Mouse (Mus musculus): ENCODE results near the gene Slc16a6. TPM values are rescaled to one million over a fixed set of nuclear protein-coding genes. Genes with fewer than 3 reads are reported as not detected.

Gene Slc16a6
- polyA plus RNA-seq, 1 experiment: 4.3 TPM

DNA sequence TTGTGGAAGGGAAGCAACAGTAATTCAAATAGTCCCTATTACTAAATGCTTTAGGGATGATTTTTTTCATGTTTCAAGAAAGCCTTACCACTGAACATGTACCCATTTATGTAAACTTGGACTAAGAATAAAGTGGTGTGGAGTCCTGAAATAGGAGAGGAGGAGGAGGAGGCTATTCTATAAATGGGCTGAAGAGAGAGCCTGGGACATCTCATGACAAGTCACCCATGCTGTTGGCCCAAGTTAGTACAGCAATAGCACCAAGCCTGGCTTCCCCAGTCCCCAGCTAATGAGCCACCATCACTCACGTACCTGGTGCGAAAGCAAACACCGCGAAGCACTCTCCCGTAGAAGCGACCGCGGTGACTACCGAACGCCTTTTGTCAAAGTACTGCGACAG lies 15.2 kb downstream of the Slc16a6 start:
- Histone ChIP-seq H3K4me2 (ENCODE audit: low read depth) (no peak overlapping the region), H3ac (ENCODE audit: control insufficient read depth, insufficient read length) (no peak overlapping the region), H3K79me2 (ENCODE audit: control insufficient read depth, insufficient read depth) (no peaks in the 10 kb centered on the region), H3K36me3 (ENCODE audit: control insufficient read depth, insufficient read depth) (peaks cover 4% of the 10 kb centered on the region), H3K4me3 (no peak overlapping the region), H3K27me3 (ENCODE audit: control insufficient read depth, insufficient read depth, insufficient read length) (no peaks in the 10 kb centered on the region)
- TF ChIP-seq TCF3 (IDR thresholded peaks at IDR 0.05; ENCODE audit: insufficient read length, low read depth) (no peak), POLR2A (IDR thresholded peaks at IDR 0.05; ENCODE audit: insufficient read length, low read depth) (no peak), E2F4 (IDR thresholded peaks at IDR 0.05; ENCODE audit: insufficient read depth) (no peak), TCF12 (IDR thresholded peaks at IDR 0.05; ENCODE audit: insufficient read depth, poor library complexity, severe bottlenecking) (no peak), CEBPB (IDR thresholded peaks at IDR 0.05; ENCODE audit: insufficient read depth, poor library complexity, severe bottlenecking) (no peak), MAX (IDR thresholded peaks at IDR 0.05; ENCODE audit: low read depth) (no peak), MYOG (IDR thresholded peaks at IDR 0.05; ENCODE audit: control insufficient read depth in 1 of 3, insufficient read depth in 1 of 3, insufficient read length in 2 of 3, low read depth in 2 of 3) (no peak), REST (IDR thresholded peaks at IDR 0.05; ENCODE audit: insufficient read depth, insufficient read length) (no peak), MYOD1 (IDR thresholded peaks at IDR 0.05; ENCODE audit: control insufficient read depth in 1 of 3, insufficient read length in 2 of 3, low read depth in 2 of 3) (no peak), SRF (IDR thresholded peaks at IDR 0.05; ENCODE audit: control insufficient read depth, insufficient read length, low read depth) (no peak), POLR2AphosphoS2 (IDR thresholded peaks at IDR 0.05; ENCODE audit: insufficient read length, low read depth) (no peak), USF1 (IDR thresholded peaks at IDR 0.05; ENCODE audit: low read depth) (no peak)

DNA sequence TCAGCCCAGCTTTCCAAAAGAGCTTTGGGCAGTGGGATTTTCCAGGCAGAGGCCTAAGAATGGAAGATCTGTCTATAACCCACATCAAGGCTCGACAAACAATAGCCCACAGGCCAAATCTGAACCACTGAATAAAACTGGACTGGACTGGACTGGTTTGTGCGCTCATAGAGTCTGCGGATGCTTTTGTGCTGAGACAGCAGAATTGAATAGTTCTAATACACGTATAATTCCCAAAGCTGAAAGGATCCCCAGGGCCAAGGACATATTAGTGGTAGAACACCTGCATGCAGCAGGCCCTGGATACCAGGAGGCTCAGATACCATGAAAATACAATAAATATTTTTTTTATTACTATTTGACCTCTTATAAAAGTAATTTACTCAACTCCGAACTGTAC lies 17.1 kb downstream of the Slc16a6 start:
- no peak overlapping the region for H3ac ChIP-seq (ENCODE audit: control insufficient read depth, insufficient read length)
- H3K4me3 ChIP-seq: no peak overlapping the region
- TF ChIP-seq USF1 (IDR thresholded peaks at IDR 0.05; ENCODE audit: low read depth) (no peak), TCF3 (IDR thresholded peaks at IDR 0.05; ENCODE audit: insufficient read length, low read depth) (no peak)
- no peak overlapping the region for H3K4me2 ChIP-seq (ENCODE audit: low read depth)
- H3K27me3 ChIP-seq (ENCODE audit: control insufficient read depth, insufficient read depth, insufficient read length): no peaks in the 10 kb centered on the region
- H3K79me2 ChIP-seq (ENCODE audit: control insufficient read depth, insufficient read depth): no peaks in the 10 kb centered on the region
- peaks cover 4% of the 10 kb centered on the region for H3K36me3 ChIP-seq (ENCODE audit: control insufficient read depth, insufficient read depth)

DNA sequence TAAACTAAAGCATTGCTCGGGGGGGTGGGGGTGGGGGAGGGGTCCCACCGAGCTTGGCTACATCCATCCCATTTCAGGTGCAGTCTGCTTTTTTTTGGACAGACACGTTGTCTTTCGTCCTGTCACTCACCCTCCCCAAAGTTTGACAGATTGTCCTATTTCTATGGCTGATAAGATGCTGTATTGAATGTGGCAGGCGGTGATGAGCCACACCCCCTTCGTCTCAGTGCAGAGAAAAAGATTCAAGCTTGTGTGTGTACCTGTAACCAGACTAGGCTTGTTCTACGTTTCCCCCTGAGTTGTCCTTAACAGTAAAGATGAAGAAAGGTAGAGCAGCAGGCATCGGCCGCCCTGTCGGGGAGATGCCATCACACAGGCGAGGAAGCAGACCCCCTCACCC lies 22.2 kb downstream of the Slc16a6 start:
- Histone ChIP-seq H3K79me2 (ENCODE audit: control insufficient read depth, insufficient read depth) (no peaks in the 10 kb centered on the region), H3ac (ENCODE audit: control insufficient read depth, insufficient read length) (no peak overlapping the region), H3K4me3 (no peak overlapping the region), H3K36me3 (ENCODE audit: control insufficient read depth, insufficient read depth) (no peaks in the 10 kb centered on the region), H3K4me2 (ENCODE audit: low read depth) (no peak overlapping the region), H3K27me3 (ENCODE audit: control insufficient read depth, insufficient read depth, insufficient read length) (no peaks in the 10 kb centered on the region)
- no peak for TF ChIP-seq POLR2A (IDR thresholded peaks at IDR 0.05; ENCODE audit: insufficient read length, low read depth)
- TF ChIP-seq TCF12 (IDR thresholded peaks at IDR 0.05; ENCODE audit: insufficient read depth, poor library complexity, severe bottlenecking): no peak
- TF ChIP-seq SRF (IDR thresholded peaks at IDR 0.05; ENCODE audit: control insufficient read depth, insufficient read length, low read depth): no peak
- no peak for TF ChIP-seq POLR2AphosphoS2 (IDR thresholded peaks at IDR 0.05; ENCODE audit: insufficient read length, low read depth)
- TF ChIP-seq E2F4 (IDR thresholded peaks at IDR 0.05; ENCODE audit: insufficient read depth): no peak
- no peak for TF ChIP-seq CEBPB (IDR thresholded peaks at IDR 0.05; ENCODE audit: insufficient read depth, poor library complexity, severe bottlenecking)
- TF ChIP-seq MYOG (IDR thresholded peaks at IDR 0.05; ENCODE audit: control insufficient read depth in 1 of 3, insufficient read depth in 1 of 3, insufficient read length in 2 of 3, low read depth in 2 of 3): no peak
- no peak for TF ChIP-seq USF1 (IDR thresholded peaks at IDR 0.05; ENCODE audit: low read depth)
- TF ChIP-seq MAX (IDR thresholded peaks at IDR 0.05; ENCODE audit: low read depth): no peak
- no peak for TF ChIP-seq REST (IDR thresholded peaks at IDR 0.05; ENCODE audit: insufficient read depth, insufficient read length)
- no peak for TF ChIP-seq TCF3 (IDR thresholded peaks at IDR 0.05; ENCODE audit: insufficient read length, low read depth)
- no peak for TF ChIP-seq MYOD1 (IDR thresholded peaks at IDR 0.05; ENCODE audit: control insufficient read depth in 1 of 3, insufficient read length in 2 of 3, low read depth in 2 of 3)

DNA sequence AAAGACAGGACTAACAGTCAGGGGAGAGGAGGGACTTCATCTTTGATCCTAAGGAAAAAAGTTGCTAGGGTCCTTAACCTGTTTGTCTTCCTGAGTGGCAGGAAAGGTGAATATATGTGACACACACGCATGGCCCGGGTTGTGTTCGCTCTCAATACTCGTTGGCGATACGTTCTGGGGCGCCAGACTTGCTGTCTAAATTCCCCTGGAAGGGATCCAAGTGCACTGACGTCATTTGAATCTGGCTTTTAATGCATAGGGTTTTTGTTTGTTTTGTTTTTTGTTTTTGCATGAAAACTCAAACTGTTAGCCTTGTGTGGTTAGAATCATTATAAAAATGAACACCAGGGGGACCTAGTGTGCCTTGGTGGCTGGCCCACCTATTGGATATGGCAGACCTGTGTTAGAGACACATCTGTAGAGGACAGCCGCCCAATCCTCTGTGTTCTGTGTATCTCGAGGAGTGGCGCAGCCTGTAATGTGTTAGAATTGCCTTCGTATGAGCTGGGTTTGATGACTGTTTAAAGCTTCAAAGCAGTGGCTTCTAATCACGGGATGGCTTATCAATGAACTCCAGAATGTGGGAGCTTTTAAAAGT lies 27.9 kb downstream of the Slc16a6 start:
- TF ChIP-seq USF1 (IDR thresholded peaks at IDR 0.05; ENCODE audit: low read depth) (no peak), MYOG (IDR thresholded peaks at IDR 0.05; ENCODE audit: control insufficient read depth in 1 of 3, insufficient read depth in 1 of 3, insufficient read length in 2 of 3, low read depth in 2 of 3) (no peak), MAX (IDR thresholded peaks at IDR 0.05; ENCODE audit: low read depth) (no peak), REST (IDR thresholded peaks at IDR 0.05; ENCODE audit: insufficient read depth, insufficient read length) (no peak)
- Histone ChIP-seq H3K27me3 (ENCODE audit: control insufficient read depth, insufficient read depth, insufficient read length) (no peaks in the 10 kb centered on the region), H3K79me2 (ENCODE audit: control insufficient read depth, insufficient read depth) (no peaks in the 10 kb centered on the region), H3K4me2 (ENCODE audit: low read depth) (no peak overlapping the region), H3K36me3 (ENCODE audit: control insufficient read depth, insufficient read depth) (no peaks in the 10 kb centered on the region), H3K4me3 (no peak overlapping the region), H3ac (ENCODE audit: control insufficient read depth, insufficient read length) (no peak overlapping the region)

DNA sequence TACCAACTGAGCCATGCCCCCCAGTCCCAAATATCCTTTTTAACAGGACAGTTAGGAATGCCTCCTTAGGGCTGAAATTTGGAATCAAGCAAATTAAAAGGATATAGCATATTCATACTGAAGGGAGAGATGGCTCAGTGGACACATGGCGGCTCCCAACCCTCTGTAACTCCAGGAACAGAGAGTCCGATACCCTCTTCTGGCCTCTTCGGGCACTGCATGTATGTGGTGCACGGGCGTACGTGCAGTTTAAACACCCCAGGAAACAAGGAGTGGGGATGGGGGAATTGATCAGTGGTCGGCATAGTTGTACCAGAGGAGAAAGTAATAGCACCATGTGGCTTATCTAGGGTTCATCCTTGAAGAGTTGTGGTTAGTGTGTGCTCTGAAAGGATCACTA lies 28.8 kb downstream of the Slc16a6 start:
- no peak overlapping the region for H3K4me2 ChIP-seq (ENCODE audit: low read depth)
- H3K4me3 ChIP-seq: no peak overlapping the region
- TF ChIP-seq MYOD1 (IDR thresholded peaks at IDR 0.05; ENCODE audit: control insufficient read depth in 1 of 3, insufficient read length in 2 of 3, low read depth in 2 of 3) (no peak), TCF3 (IDR thresholded peaks at IDR 0.05; ENCODE audit: insufficient read length, low read depth) (no peak), REST (IDR thresholded peaks at IDR 0.05; ENCODE audit: insufficient read depth, insufficient read length) (no peak), POLR2AphosphoS2 (IDR thresholded peaks at IDR 0.05; ENCODE audit: insufficient read length, low read depth) (no peak), SRF (IDR thresholded peaks at IDR 0.05; ENCODE audit: control insufficient read depth, insufficient read length, low read depth) (no peak), USF1 (IDR thresholded peaks at IDR 0.05; ENCODE audit: low read depth) (no peak), MAX (IDR thresholded peaks at IDR 0.05; ENCODE audit: low read depth) (no peak), MYOG (IDR thresholded peaks at IDR 0.05; ENCODE audit: control insufficient read depth in 1 of 3, insufficient read depth in 1 of 3, insufficient read length in 2 of 3, low read depth in 2 of 3) (no peak), TCF12 (IDR thresholded peaks at IDR 0.05; ENCODE audit: insufficient read depth, poor library complexity, severe bottlenecking) (no peak), CEBPB (IDR thresholded peaks at IDR 0.05; ENCODE audit: insufficient read depth, poor library complexity, severe bottlenecking) (no peak), POLR2A (IDR thresholded peaks at IDR 0.05; ENCODE audit: insufficient read length, low read depth) (no peak), E2F4 (IDR thresholded peaks at IDR 0.05; ENCODE audit: insufficient read depth) (no peak)
- H3K27me3 ChIP-seq (ENCODE audit: control insufficient read depth, insufficient read depth, insufficient read length): no peaks in the 10 kb centered on the region
- no peaks in the 10 kb centered on the region for H3K79me2 ChIP-seq (ENCODE audit: control insufficient read depth, insufficient read depth)
- H3K36me3 ChIP-seq (ENCODE audit: control insufficient read depth, insufficient read depth): no peaks in the 10 kb centered on the region
- H3ac ChIP-seq (ENCODE audit: control insufficient read depth, insufficient read length): no peak overlapping the region

Measured in myocyte (in vitro differentiated cells).